Mouse (Mus musculus) liver, embryonic 14.5 days (tissue): ENCODE results near the gene Anks4b.

Experiments
- CTCF ChIP-seq: IDR thresholded peaks from 2 replicates; pipeline ENCODE4 v1.5.1; 2016; ENCODE audit warnings: antibody characterized with exemption, low read depth, control low read depth
- EP300 ChIP-seq: IDR thresholded peaks from 2 replicates; pipeline ENCODE4 v1.6.1; 2016; ENCODE audit warnings: antibody characterized with exemption, low read depth

- TF ChIP-seq CTCF, result no peak
- no peak for TF ChIP-seq EP300
These were observed 15.3 kb downstream of the Anks4b start for GRCm38 (mm10) chr7:120188946-120189345.
